Mouse (Mus musculus) lung, postnatal 36 days (tissue): ENCODE measurements at regions not wholly inside any gene's neighbourhood (a gene's known extent, or its start where the extent isn't known, plus 50 kb on each side); places are given as distances from the start of the nearest gene placed in this dataset.

Source experiments
- DNase-seq: peaks from one replicate; pipeline ENCODE4 v3.0.0; 2022; ENCODE audit warnings: mixed read lengths

DNA sequence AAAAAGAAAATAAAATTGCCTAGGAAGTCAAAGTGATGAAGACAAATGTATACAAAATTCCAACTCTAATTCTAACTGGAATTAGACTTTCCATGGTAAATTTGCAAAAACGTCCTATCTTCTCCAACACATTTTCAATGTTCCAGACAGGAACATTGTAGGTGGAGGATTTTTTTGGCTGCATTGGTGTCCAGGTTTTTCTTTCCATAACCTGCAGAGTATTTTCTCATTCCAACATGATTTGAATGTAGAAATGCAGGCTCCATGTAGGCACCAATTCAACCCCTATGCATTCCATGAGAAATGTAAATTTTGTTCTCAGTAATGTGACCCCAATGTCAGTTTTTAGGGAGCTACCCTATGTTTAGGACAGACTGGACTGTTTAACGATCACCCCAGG, 586.2 kb downstream of the Brinp1 start:
- DNase-seq: no peak

GRCm38 (mm10) chr4:68319575-68319974, 634.6 kb downstream of the Brinp1 start:
- DNase-seq: no peak

DNA sequence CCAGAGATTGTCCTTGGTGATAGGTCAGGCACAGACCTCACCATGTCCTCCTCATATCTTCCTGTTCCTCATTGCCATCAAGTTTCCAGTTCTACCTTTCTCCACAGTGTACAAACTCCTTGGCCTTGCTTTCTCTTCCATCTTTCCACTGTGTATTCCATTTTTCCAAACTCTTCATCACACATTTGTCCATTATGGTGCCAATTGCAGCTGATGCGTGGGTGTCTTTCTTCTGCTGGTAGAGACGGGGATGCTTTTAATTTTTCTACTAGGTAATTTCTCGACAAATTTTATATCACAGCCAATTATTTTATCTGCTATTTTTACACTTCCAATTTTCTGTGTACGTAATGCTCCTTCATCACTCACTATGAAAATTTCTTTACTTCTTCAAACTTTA, 641.4 kb downstream of the Brinp1 start:
- no peak for DNase-seq

- no peak for DNase-seq
These were observed 669.4 kb downstream of the Brinp1 start for GRCm38 (mm10) chr4:68284845-68285244.

DNA sequence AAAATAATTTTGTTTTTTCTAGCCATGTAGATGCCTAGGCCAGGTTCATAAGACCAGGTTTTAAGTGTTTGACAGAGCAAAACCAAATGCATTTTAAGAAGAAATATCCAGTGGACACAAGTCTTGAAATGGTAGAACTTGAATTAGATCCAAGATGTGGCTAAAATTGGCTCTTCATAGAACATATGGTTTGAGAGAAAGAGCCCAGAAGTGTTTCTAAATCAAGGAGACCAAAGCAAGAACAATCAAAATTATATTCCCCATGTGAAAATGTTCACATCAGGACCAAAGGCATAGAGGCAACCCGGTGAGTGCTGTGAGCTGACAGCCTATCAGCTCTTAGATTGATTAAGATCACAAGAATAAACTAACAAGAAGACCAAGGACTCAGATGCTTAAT, 673.3 kb downstream of the Brinp1 start:
- DNase-seq: no peak

DNA sequence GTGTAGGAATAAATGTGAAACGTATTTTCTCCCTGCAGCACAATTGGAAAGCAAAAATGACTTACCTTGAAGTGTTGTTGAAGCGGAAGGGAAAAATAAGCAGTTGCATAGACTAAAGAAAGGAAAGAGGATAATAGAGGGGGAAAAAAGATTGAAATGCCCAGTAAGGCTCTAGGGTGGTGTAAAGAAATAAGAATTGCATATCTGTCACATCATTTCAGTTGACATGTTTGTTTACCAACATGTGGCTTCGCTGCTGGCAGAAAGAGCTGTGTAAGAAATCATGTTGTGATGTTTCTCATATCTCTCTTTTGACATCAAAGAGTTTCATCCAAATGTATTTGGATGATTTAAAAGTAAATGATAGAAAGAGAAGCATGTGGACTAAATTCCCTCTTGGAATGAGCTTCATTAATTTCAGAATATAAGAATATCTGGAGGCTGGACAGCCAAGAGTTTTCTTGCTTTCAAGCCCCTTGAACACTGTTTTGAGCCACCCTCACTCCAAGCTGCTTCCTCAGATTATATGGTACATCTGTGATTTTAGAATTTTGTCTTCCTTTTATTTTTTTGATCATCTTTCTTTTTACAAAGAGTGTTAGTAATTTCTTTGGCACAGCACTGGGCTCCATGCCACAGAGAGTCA, 679.0 kb downstream of the Brinp1 start:
- no peak for DNase-seq
